Mouse (Mus musculus): ENCODE measurements around the gene Prkch. TPM values are rescaled to one million over a fixed set of nuclear protein-coding genes. Genes with fewer than 3 reads are reported as not detected.

Prkch gene
- total and polyA plus RNA-seq, 2 experiments from 2014 or later: 9.9 to 16.2 TPM

DNA sequence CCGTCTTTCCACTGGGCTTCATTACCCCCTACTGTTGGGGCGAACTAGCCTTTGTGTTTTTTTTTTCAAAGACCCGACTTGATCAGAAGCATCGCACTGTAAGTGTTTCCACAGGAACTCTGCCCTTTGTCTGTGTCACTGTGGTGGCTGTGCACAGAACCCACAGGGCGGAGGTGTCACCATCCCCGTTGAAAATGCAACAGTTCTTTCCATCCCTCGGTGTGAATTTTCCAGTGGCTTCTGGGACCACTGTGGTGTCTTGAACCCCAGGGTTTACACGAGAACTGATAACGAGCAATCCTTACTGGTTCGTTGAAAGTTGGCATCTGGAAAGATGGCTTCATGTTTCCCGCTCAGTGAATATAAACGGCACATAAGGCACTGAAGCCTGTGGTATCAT, 20.2 kb downstream of the Prkch start:
- ATAC-seq (ENCODE audit: low FRiP score) (no peak), DNase-seq (ENCODE audit: low spot score) (no peak)
- H3K9me3 ChIP-seq (ENCODE audit: low read length): no peaks in the 10 kb centered on the region
- 71% methylated on average over 12 of the region's 12 CpGs for WGBS
- H3K27me3 ChIP-seq (ENCODE audit: insufficient read depth, low read length): no peaks in the 10 kb centered on the region
- H3K9ac ChIP-seq (replicated peaks; ENCODE audit: low read length, poor library complexity, severe bottlenecking): no peak overlapping the region
- no peaks in the 10 kb centered on the region for H3K4me1 ChIP-seq (ENCODE audit: insufficient read depth, low read length)
- H3K27ac ChIP-seq (ENCODE audit: low read depth, low read length): no peak overlapping the region
- no peak for TF ChIP-seq CTCF (IDR thresholded peaks at IDR 0.05)
- H3K4me2 ChIP-seq (ENCODE audit: low read depth, low read length, poor library complexity, severe bottlenecking): no peak overlapping the region
- H3K4me3 ChIP-seq (ENCODE audit: low read depth, low read length): no peak overlapping the region
- H3K36me3 ChIP-seq (ENCODE audit: insufficient read depth, low read length): no peaks in the 10 kb centered on the region

GRCm38 (mm10) chr12:73605174-73605573, 20.6 kb downstream of the Prkch start:
- ATAC-seq (ENCODE audit: low FRiP score) (no peak), DNase-seq (ENCODE audit: low spot score) (no peak)
- Histone ChIP-seq H3K9ac (replicated peaks; ENCODE audit: low read length, poor library complexity, severe bottlenecking) (no peak overlapping the region), H3K4me2 (ENCODE audit: low read depth, low read length, poor library complexity, severe bottlenecking) (no peak overlapping the region), H3K4me3 (ENCODE audit: low read depth, low read length) (no peak overlapping the region), H3K4me1 (ENCODE audit: insufficient read depth, low read length) (no peaks in the 10 kb centered on the region), H3K27me3 (ENCODE audit: insufficient read depth, low read length) (no peaks in the 10 kb centered on the region), H3K27ac (ENCODE audit: low read depth, low read length) (no peak overlapping the region), H3K9me3 (ENCODE audit: low read length) (no peaks in the 10 kb centered on the region), H3K36me3 (ENCODE audit: insufficient read depth, low read length) (no peaks in the 10 kb centered on the region)
- WGBS: 86% methylated on average over 4 of the region's 4 CpGs
- no peak for TF ChIP-seq CTCF (IDR thresholded peaks at IDR 0.05)

DNA sequence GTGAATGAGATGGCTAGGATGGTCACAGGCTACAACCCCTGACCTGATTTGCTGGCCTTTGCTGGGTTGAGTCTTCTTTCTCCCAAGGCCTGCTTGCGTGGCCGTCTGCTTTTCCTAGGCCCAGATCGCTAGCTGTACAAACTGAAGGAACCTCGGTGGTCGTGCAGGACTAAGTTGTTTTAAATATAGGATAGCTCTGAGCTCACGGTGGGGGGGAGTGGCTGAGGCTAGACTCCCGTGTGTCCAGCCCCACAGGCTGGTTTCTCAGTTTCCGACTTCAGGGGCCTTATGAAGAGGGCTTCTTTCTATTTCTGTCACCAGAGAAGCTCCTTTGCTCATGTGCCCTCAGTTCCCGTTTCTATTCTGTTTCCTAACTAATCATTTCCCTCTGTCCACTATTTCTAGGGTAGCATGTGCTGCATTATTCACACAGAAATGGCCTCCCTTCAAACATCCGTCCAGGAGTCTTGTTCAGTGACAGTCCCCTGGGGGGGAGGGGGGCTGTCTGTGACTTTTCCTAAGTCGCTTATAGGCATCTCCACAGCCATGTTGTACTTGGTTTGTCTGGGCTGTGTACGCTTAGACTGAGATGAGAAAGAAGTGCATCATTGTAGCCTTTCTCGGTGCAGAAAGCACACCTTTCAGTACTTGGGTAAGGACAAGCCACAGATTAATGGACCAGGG, 22.9 kb downstream of the Prkch start:
- Histone ChIP-seq H3K27me3 (ENCODE audit: insufficient read depth, low read length) (no peaks in the 10 kb centered on the region), H3K4me2 (ENCODE audit: low read depth, low read length, poor library complexity, severe bottlenecking) (no peak overlapping the region), H3K4me1 (ENCODE audit: insufficient read depth, low read length) (no peaks in the 10 kb centered on the region), H3K27ac (ENCODE audit: low read depth, low read length) (no peak overlapping the region), H3K9ac (replicated peaks; ENCODE audit: low read length, poor library complexity, severe bottlenecking) (no peak overlapping the region), H3K9me3 (ENCODE audit: low read length) (no peaks in the 10 kb centered on the region), H3K36me3 (ENCODE audit: insufficient read depth, low read length) (no peaks in the 10 kb centered on the region), H3K4me3 (ENCODE audit: low read depth, low read length) (no peak overlapping the region)
- no peak for DNase-seq (ENCODE audit: low spot score)
- no peak for TF ChIP-seq CTCF (IDR thresholded peaks at IDR 0.05)
- 71% methylated on average over 13 of the region's 13 CpGs for WGBS
- no peak for ATAC-seq (ENCODE audit: low FRiP score)

GRCm38 (mm10) chr12:73608065-73608397, 23.4 kb downstream of the Prkch start:
- TF ChIP-seq CTCF (IDR thresholded peaks at IDR 0.05): no peak
- ATAC-seq (ENCODE audit: low FRiP score) (no peak), DNase-seq (ENCODE audit: low spot score) (no peak)
- Histone ChIP-seq H3K4me1 (ENCODE audit: insufficient read depth, low read length) (no peaks in the 10 kb centered on the region), H3K4me2 (ENCODE audit: low read depth, low read length, poor library complexity, severe bottlenecking) (no peak overlapping the region), H3K9ac (replicated peaks; ENCODE audit: low read length, poor library complexity, severe bottlenecking) (no peak overlapping the region), H3K27ac (ENCODE audit: low read depth, low read length) (no peak overlapping the region), H3K36me3 (ENCODE audit: insufficient read depth, low read length) (no peaks in the 10 kb centered on the region), H3K4me3 (ENCODE audit: low read depth, low read length) (no peak overlapping the region), H3K9me3 (ENCODE audit: low read length) (peaks cover 1% of the 10 kb centered on the region; the same call in 1 of the 2 replicates), H3K27me3 (ENCODE audit: insufficient read depth, low read length) (no peaks in the 10 kb centered on the region)
- WGBS: 21% methylated on average over 4 of the region's 4 CpGs

GRCm38 (mm10) chr12:73609262-73609661, 24.7 kb downstream of the Prkch start:
- DNase-seq (ENCODE audit: low spot score) (no peak), ATAC-seq (ENCODE audit: low FRiP score) (no peak)
- H3K36me3 ChIP-seq (ENCODE audit: insufficient read depth, low read length): no peaks in the 10 kb centered on the region
- H3K9me3 ChIP-seq (ENCODE audit: low read length): peaks cover 4% of the 10 kb centered on the region; the same call in 1 of the 2 replicates
- H3K4me1 ChIP-seq (ENCODE audit: insufficient read depth, low read length): no peaks in the 10 kb centered on the region
- no peak overlapping the region for H3K4me2 ChIP-seq (ENCODE audit: low read depth, low read length, poor library complexity, severe bottlenecking)
- H3K27me3 ChIP-seq (ENCODE audit: insufficient read depth, low read length): no peaks in the 10 kb centered on the region
- H3K9ac ChIP-seq (replicated peaks; ENCODE audit: low read length, poor library complexity, severe bottlenecking): no peak overlapping the region
- TF ChIP-seq CTCF (IDR thresholded peaks at IDR 0.05): no peak
- H3K4me3 ChIP-seq (ENCODE audit: low read depth, low read length): no peak overlapping the region
- 85% methylated on average over 3 of the region's 3 CpGs for WGBS
- no peak overlapping the region for H3K27ac ChIP-seq (ENCODE audit: low read depth, low read length)

DNA sequence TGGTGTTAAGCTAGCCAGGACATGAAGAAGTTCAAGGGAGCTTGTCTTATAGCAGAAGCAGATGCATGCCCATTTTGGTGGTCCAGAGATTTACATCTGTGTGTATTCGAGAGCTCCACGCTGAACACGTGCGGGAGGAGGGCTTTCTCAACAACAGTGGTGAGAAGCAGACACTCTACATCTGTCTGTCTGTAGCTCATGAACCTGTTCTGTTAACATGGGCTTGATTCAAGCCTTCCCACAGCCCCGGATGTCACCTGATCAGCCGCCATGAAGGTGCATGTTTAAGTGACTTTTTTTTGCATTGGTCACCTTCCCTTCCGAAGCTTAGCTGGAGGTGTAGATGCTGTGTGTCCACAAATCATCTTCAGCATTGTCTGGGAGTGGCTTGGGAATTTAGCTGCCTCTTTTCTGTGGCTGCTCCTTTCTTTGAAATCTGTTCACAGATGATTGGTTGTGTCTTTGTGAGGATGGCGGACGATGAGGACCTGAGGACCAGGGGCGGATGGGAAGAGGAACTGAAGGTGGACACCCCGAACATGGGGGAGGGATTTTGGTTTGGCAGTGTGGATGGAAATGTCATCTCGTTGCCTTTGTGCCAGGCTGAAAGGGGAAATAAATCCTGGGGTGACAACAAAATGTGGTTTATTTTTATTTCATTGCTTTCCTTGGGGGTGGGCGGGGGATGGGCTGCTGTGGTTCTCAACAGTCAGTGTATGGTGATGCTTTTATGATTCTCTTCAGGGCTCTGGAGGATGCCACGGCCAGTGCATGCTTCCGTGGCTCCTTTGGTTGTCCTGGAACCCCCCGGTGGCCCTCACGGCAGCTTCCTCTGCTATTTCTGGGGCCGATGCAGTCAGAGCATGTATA, 25.3 kb downstream of the Prkch start:
- no peak overlapping the region for H3K4me2 ChIP-seq (ENCODE audit: low read depth, low read length, poor library complexity, severe bottlenecking)
- no peak for DNase-seq (ENCODE audit: low spot score)
- H3K4me1 ChIP-seq (ENCODE audit: insufficient read depth, low read length): no peaks in the 10 kb centered on the region
- peaks cover 4% of the 10 kb centered on the region; the same call in 1 of the 2 replicates for H3K9me3 ChIP-seq (ENCODE audit: low read length)
- 70% methylated on average over 18 of the region's 18 CpGs for WGBS
- TF ChIP-seq CTCF (IDR thresholded peaks at IDR 0.05): no peak
- no peak overlapping the region for H3K9ac ChIP-seq (replicated peaks; ENCODE audit: low read length, poor library complexity, severe bottlenecking)
- H3K4me3 ChIP-seq (ENCODE audit: low read depth, low read length): no peak overlapping the region
- no peaks in the 10 kb centered on the region for H3K36me3 ChIP-seq (ENCODE audit: insufficient read depth, low read length)
- H3K27ac ChIP-seq (ENCODE audit: low read depth, low read length): no peak overlapping the region
- ATAC-seq (ENCODE audit: low FRiP score): no peak
- no peaks in the 10 kb centered on the region for H3K27me3 ChIP-seq (ENCODE audit: insufficient read depth, low read length)

Data from midbrain, postnatal 0 days (tissue).